Mouse (Mus musculus) B cell, adult 62 days (primary cell): ENCODE measurements around the gene Elk1. TPM values are rescaled to one million over a fixed set of nuclear protein-coding genes. Genes with fewer than 3 reads are reported as not detected.

Experiments used
- total RNA-seq: library from RNA; stranded (reverse); gene quantifications from 4 replicates; pipeline ENCODE4 v1.2.4, GENCODE M21; 2023

Gene Elk1
- 16.9 to 18.3 TPM (median 17.2 TPM) in 4 replicates for total RNA-seq

GRCm38 (mm10) chrX:20950191-20950880 lies at the start of gene Elk1:
TSS of gene Elk1 (minus strand) at chrX:20950608.

GRCm38 (mm10) chrX:20961477-20962378 lies 11.3 kb upstream of the Elk1 start, which contains the start of gene Uxt:
TSS of gene Uxt (minus strand) at chrX:20962017.

GRCm38 (mm10) chrX:20931364-20931763 lies 19.0 kb downstream of the Elk1 start, which contains the start of gene Cfp:
TSS of gene Cfp (minus strand) at chrX:20931555.

GRCm38 (mm10) chrX:20920844-20921364 lies 29.5 kb downstream of the Elk1 start, which contains the start of gene Syn1:
TSS of gene Syn1 (minus strand) at chrX:20921004.

Other genes with a start within 250 kb of the Elk1 start
- gene Usp11, start 246.7 kb downstream of the Elk1 start, total RNA-seq: 33.4 to 38.9 TPM (median 35.9 TPM) in 4 replicates
- gene Araf, start 152.8 kb downstream of the Elk1 start, total RNA-seq: 165 to 174 TPM (median 170 TPM) in 4 replicates
- gene Timp1, start 80.4 kb downstream of the Elk1 start, total RNA-seq: not detected in 4 replicates
- gene Syn1, start 29.6 kb downstream of the Elk1 start, total RNA-seq: 0.16 to 0.24 TPM (median 0.24 TPM) in 3 of 4 replicates, not detected in the other
- 39.5 to 56.4 TPM (median 48.5 TPM) in 4 replicates for gene Cfp, start 19.1 kb downstream of the Elk1 start, total RNA-seq
- 37.7 to 52.4 TPM (median 48.5 TPM) in 4 replicates for gene Uxt, start 11.4 kb upstream of the Elk1 start, total RNA-seq
- 23.6 to 26.4 TPM (median 25.3 TPM) in 4 replicates for gene Zfp182, start 111.7 kb upstream of the Elk1 start, total RNA-seq
- gene Spaca5, start 117.8 kb upstream of the Elk1 start, total RNA-seq: not detected in 4 replicates
- gene Zfp300, start 138.9 kb upstream of the Elk1 start, total RNA-seq: 0.37 to 0.88 TPM (median 0.65 TPM) in 4 replicates
- gene Ssxa1, start 165.2 kb upstream of the Elk1 start, total RNA-seq: not detected in 4 replicates
- not detected in 4 replicates for gene Gm21876, start 225.0 kb upstream of the Elk1 start, total RNA-seq